Mouse (Mus musculus) myocyte (in vitro differentiated cells): Measurements from ENCODE around the gene Cacna1s. TPM values are rescaled to one million over a fixed set of nuclear protein-coding genes. Genes with fewer than 3 reads are reported as not detected.

Experiments
- H3K27me3 ChIP-seq: one replicate; pipeline ENCODE4 v1.6.1; 2011; ENCODE audit not compliant: control insufficient read depth, insufficient read depth, insufficient read length
- H3K36me3 ChIP-seq: one replicate; pipeline ENCODE4 v1.6.1; 2011; ENCODE audit not compliant: control insufficient read depth, insufficient read depth
- H3K4me2 ChIP-seq: one replicate; pipeline ENCODE4 v1.6.1; 2011; ENCODE audit warnings: low read depth, control low read depth
- H3K4me3 ChIP-seq: one replicate; pipeline ENCODE4 v1.5.1; 2011; ENCODE audit warnings: mild to moderate bottlenecking, control low read depth, moderate library complexity
- H3K79me2 ChIP-seq: one replicate; pipeline ENCODE4 v1.6.1; 2011; ENCODE audit not compliant: control insufficient read depth, insufficient read depth
- H3ac ChIP-seq: one replicate; pipeline ENCODE4 v1.6.1; 2011; ENCODE audit not compliant: control insufficient read depth, insufficient read length
- CEBPB ChIP-seq: IDR thresholded peaks from 2 replicates; pipeline ENCODE4 v1.6.1; 2011; ENCODE audit warnings: mild to moderate bottlenecking, moderate library complexity; ENCODE audit not compliant: poor library complexity, insufficient read depth, severe bottlenecking
- E2F4 ChIP-seq: IDR thresholded peaks from one replicate; pipeline ENCODE4 v1.6.1; 2011; ENCODE audit warnings: mild to moderate bottlenecking, control low read depth, moderate library complexity; ENCODE audit not compliant: insufficient read depth
- MAX ChIP-seq: IDR thresholded peaks from one replicate; pipeline ENCODE4 v1.6.1; 2011; ENCODE audit warnings: low read depth, mild to moderate bottlenecking, control low read depth
- MYOD1 ChIP-seq, 3 experiments: IDR thresholded peaks; one replicate each; pipeline ENCODE4 v1.6.1; 2011; ENCODE audit warnings: control low read depth in 2 of 3, low read depth in 2 of 3, mild to moderate bottlenecking in 2 of 3, moderate library complexity in 1 of 3; ENCODE audit not compliant: insufficient read length in 2 of 3, control insufficient read depth in 1 of 3
- MYOG ChIP-seq, 3 experiments: IDR thresholded peaks; one replicate each; pipeline ENCODE4 v1.6.1; 2011; ENCODE audit warnings: control low read depth in 2 of 3, low read depth in 2 of 3, mild to moderate bottlenecking in 2 of 3; ENCODE audit not compliant: insufficient read length in 2 of 3, control insufficient read depth in 1 of 3, insufficient read depth in 1 of 3
- POLR2A ChIP-seq: IDR thresholded peaks from one replicate; pipeline ENCODE4 v1.6.1; 2011; ENCODE audit warnings: low read depth, mild to moderate bottlenecking, control low read depth, moderate library complexity; ENCODE audit not compliant: insufficient read length
- POLR2AphosphoS2 ChIP-seq: IDR thresholded peaks from one replicate; pipeline ENCODE4 v1.6.1; 2011; ENCODE audit warnings: low read depth, control low read depth; ENCODE audit not compliant: insufficient read length
- REST ChIP-seq: IDR thresholded peaks from one replicate; pipeline ENCODE4 v1.6.1; 2011; ENCODE audit warnings: mild to moderate bottlenecking, control low read depth, moderate library complexity; ENCODE audit not compliant: insufficient read depth, insufficient read length
- SRF ChIP-seq: IDR thresholded peaks from one replicate; pipeline ENCODE4 v1.6.1; 2011; ENCODE audit warnings: low read depth; ENCODE audit not compliant: control insufficient read depth, insufficient read length
- TCF12 ChIP-seq: IDR thresholded peaks from one replicate; pipeline ENCODE4 v1.6.1; 2011; ENCODE audit warnings: mild to moderate bottlenecking, control low read depth; ENCODE audit not compliant: poor library complexity, insufficient read depth, severe bottlenecking
- TCF3 ChIP-seq: IDR thresholded peaks from one replicate; pipeline ENCODE4 v1.6.1; 2011; ENCODE audit warnings: low read depth, control low read depth; ENCODE audit not compliant: insufficient read length
- USF1 ChIP-seq: IDR thresholded peaks from one replicate; pipeline ENCODE4 v1.6.1; 2011; ENCODE audit warnings: low read depth, mild to moderate bottlenecking, control low read depth, moderate library complexity
- polyA plus RNA-seq: library from polyadenylated mRNA; unstranded; fragments of >200 nt; fragmentation: generic; extraction: Trizol; gene quantifications from one replicate; pipeline ENCODE4 v1.2.1, GENCODE M21; 2012; ENCODE audit warnings: missing spikeins

Cacna1s gene
- polyA plus RNA-seq, 1 experiment = 177 TPM

- TF ChIP-seq TCF12 (peak; percentile 12), USF1 (no peak), MYOD1 (IDR thresholded peaks at IDR 0.05; ENCODE audit: control insufficient read depth in 1 of 3, insufficient read length in 2 of 3, low read depth in 2 of 3) (no peak), REST (no peak), SRF (no peak), E2F4 (no peak), TCF3 (no peak), POLR2AphosphoS2 (peak; percentile 72), MAX (no peak), MYOG (IDR thresholded peaks at IDR 0.05; ENCODE audit: control insufficient read depth in 1 of 3, insufficient read depth in 1 of 3, insufficient read length in 2 of 3, low read depth in 2 of 3) (peak in 1 of 3 experiments; percentile 42), POLR2A (peak; percentile 47), CEBPB (peak; percentile 93)
Measured at GRCm38 (mm10) chr1:136130107-136130506, 77.6 kb downstream of the Cacna1s start.

GRCm38 (mm10) chr1:136130951-136131558, 78.5 kb downstream of the Cacna1s start, which contains the start of gene Kif21b:
Gene Kif21b (plus strand): TSS chr1:136131389.
- Histone ChIP-seq H3K4me3 (peak within 1 kb of the TSS; percentile 57), H3K79me2 (peaks cover 36% of the 10 kb centered on the region), H3ac (peak within 1 kb of the TSS; percentile 44), H3K36me3 (no peaks in the 10 kb centered on the region), H3K4me2 (peak within 1 kb of the TSS; percentile 91), H3K27me3 (no peaks in the 10 kb centered on the region)
- no peak for TF ChIP-seq USF1
- peak; percentile 41 for TF ChIP-seq POLR2AphosphoS2
- TF ChIP-seq POLR2A = peak; percentile 53

More at GRCm38 (mm10) chr1:136130107-136130506, 77.6 kb downstream of the Cacna1s start:
- no peaks in the 10 kb centered on the region for H3K36me3 ChIP-seq
- H3K4me3 ChIP-seq = peak overlapping the region; percentile 57
- no peaks in the 10 kb centered on the region for H3K27me3 ChIP-seq
- H3K4me2 ChIP-seq = peak overlapping the region; percentile 65
- H3ac ChIP-seq = no peak overlapping the region
- peaks cover 32% of the 10 kb centered on the region for H3K79me2 ChIP-seq

GRCm38 (mm10) chr1:136131603-136132291, 79.2 kb downstream of the Cacna1s start:
- peaks cover 36% of the 10 kb centered on the region for H3K79me2 ChIP-seq
- no peaks in the 10 kb centered on the region for H3K27me3 ChIP-seq
- H3K4me2 ChIP-seq = peak overlapping the region; percentile 91
- H3ac ChIP-seq = peak overlapping the region; percentile 44
- H3K4me3 ChIP-seq = peak overlapping the region; percentile 57
- TF ChIP-seq REST = no peak
- no peak for TF ChIP-seq POLR2A
- TF ChIP-seq POLR2AphosphoS2 = no peak
- TF ChIP-seq MYOG (IDR thresholded peaks at IDR 0.05; ENCODE audit: control insufficient read depth in 1 of 3, insufficient read depth in 1 of 3, insufficient read length in 2 of 3, low read depth in 2 of 3) = peak in 1 of 3 experiments; percentile 20
- TF ChIP-seq MYOD1 (IDR thresholded peaks at IDR 0.05; ENCODE audit: control insufficient read depth in 1 of 3, insufficient read length in 2 of 3, low read depth in 2 of 3) = peak in 1 of 3 experiments; percentile 12
- H3K36me3 ChIP-seq = no peaks in the 10 kb centered on the region

GRCm38 (mm10) chr1:136132386-136133201, 80.0 kb downstream of the Cacna1s start:
- peak overlapping the region; percentile 57 for H3K4me3 ChIP-seq
- peaks cover 36% of the 10 kb centered on the region for H3K79me2 ChIP-seq
- H3K4me2 ChIP-seq = peak overlapping the region; percentile 91
- H3K36me3 ChIP-seq = no peaks in the 10 kb centered on the region
- H3ac ChIP-seq = no peak overlapping the region
- no peak for TF ChIP-seq CEBPB
- no peak for TF ChIP-seq REST
- no peak for TF ChIP-seq POLR2AphosphoS2
- TF ChIP-seq TCF12 = no peak
- TF ChIP-seq E2F4 = no peak
- no peak for TF ChIP-seq TCF3
- no peak for TF ChIP-seq SRF
- H3K27me3 ChIP-seq = no peaks in the 10 kb centered on the region
